Mouse (Mus musculus) megakaryocyte, embryonic 14.5 days (primary cell): ENCODE measurements around the gene Wdpcp.

Experiments
- FLI1 ChIP-seq: IDR thresholded peaks from 2 replicates; pipeline ENCODE4 v1.6.1; 2012; ENCODE audit warnings: low read length, inconsistent platforms, mixed read lengths
- GATA1 ChIP-seq: IDR thresholded peaks from 3 replicates; pipeline ENCODE4 v1.6.1; 2012; ENCODE audit warnings: mixed read lengths, low read length, inconsistent platforms, borderline replicate concordance

DNA sequence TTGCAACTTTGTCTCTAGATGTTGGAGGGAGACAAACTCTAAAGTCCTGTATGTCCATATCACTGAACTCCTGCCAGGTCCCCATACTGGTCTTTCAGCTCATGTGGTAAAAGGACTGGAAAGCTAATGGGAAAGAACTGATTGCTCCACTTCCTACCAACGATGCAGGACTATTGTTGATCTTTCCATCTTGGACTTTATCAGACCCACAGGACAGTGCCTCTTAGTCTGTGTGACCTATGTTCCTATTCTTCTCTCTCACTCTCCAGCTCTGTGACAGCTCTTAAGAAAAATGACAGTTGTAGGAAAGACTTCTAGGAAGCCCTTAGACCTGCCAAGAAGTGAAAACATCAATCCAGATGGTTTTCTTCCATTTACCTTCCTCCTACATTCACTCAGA is 25.4 kb upstream of the Wdpcp start:
- TF ChIP-seq GATA1: no peak
- no peak for TF ChIP-seq FLI1
